Mouse (Mus musculus) cerebellum, adult 2 months (tissue): Measurements from ENCODE around the gene 2810006K23Rik.

Experiments used
- CTCF ChIP-seq: fragments of 200-500 bp; IDR thresholded peaks from 2 replicates; pipeline ENCODE4 v1.5.1; 2011; ENCODE audit warnings: low read depth, mild to moderate bottlenecking, control low read depth, low read length, moderate library complexity, borderline replicate concordance; ENCODE audit not compliant: insufficient read depth
- POLR2A ChIP-seq: fragments of 200-500 bp; IDR thresholded peaks from 2 replicates; pipeline ENCODE4 v1.6.1; 2011; ENCODE audit warnings: low read length, control low read depth, borderline replicate concordance; ENCODE audit not compliant: insufficient read depth

DNA sequence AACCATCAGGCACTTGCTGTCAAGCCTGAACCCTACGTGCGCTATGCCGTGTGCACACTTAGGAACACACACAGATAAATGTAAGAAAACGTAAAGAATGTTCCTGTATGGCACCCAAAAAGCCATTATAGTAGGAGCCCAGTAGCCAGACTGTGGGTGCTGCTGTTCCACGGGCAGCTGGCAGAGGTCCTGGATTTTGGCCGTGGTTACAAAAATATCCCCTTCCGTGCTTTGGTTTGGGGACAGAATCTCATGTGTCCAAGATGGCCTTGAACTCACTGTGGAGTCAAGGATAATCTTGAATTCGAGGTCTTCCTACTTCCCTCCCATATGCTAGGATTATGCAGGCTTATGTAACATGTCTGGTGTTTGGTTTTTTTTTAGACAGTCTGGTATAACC, 15.0 kb downstream of the 2810006K23Rik start:
- TF ChIP-seq CTCF (no peak), POLR2A (no peak)
